Mouse (Mus musculus) liver, embryonic 11.5 days (tissue): ENCODE measurements around the gene Srp72. TPM values are rescaled to one million over a fixed set of nuclear protein-coding genes. Genes with fewer than 3 reads are reported as not detected.

Experiments
- ATAC-seq: fragments of 200-750 bp; cut with Nextera tagmentation; replicated peaks from 2 replicates; pipeline ENCODE4 v1.8.0; 2017; ENCODE audit warnings: moderate number of reproducible peaks, mild to moderate bottlenecking, moderate TSS enrichment, moderate library complexity; ENCODE audit not compliant: low FRiP score
- DNase-seq: peaks from one replicate; pipeline ENCODE4 v3.0.0-alpha.2; 2017; ENCODE audit warnings: low spot score
- H3K27ac ChIP-seq: fragments of 300-500 bp; sonication (generic); 2 replicates; pipeline ENCODE4 v1.5.1; 2014; ENCODE audit warnings: mild to moderate bottlenecking, low read depth, low read length, control low read depth
- H3K27me3 ChIP-seq: fragments of 300-500 bp; sonication (generic); replicated peaks from 2 replicates; pipeline ENCODE4 v1.6.1; 2014; ENCODE audit warnings: low read length, mixed read lengths; ENCODE audit not compliant: control insufficient read depth, insufficient read depth
- H3K36me3 ChIP-seq: fragments of 300-500 bp; sonication (generic); 2 replicates; pipeline ENCODE4 v1.6.1; 2014; ENCODE audit warnings: mild to moderate bottlenecking, low read length, moderate library complexity, mixed read lengths; ENCODE audit not compliant: control insufficient read depth, insufficient read depth
- H3K4me1 ChIP-seq: fragments of 300-500 bp; sonication (generic); replicated peaks from 2 replicates; pipeline ENCODE4 v1.6.1; 2014; ENCODE audit warnings: low read length, mixed read lengths; ENCODE audit not compliant: control insufficient read depth, insufficient read depth
- H3K4me2 ChIP-seq: fragments of 300-500 bp; sonication (generic); 2 replicates; pipeline ENCODE4 v1.6.1; 2014; ENCODE audit warnings: mild to moderate bottlenecking, control low read depth, moderate library complexity
- H3K4me3 ChIP-seq: fragments of 300-500 bp; sonication (generic); 2 replicates; pipeline ENCODE4 v1.5.1; 2014; ENCODE audit warnings: low read depth, low read length, control low read depth
- H3K9ac ChIP-seq: fragments of 300-500 bp; sonication (generic); 2 replicates; pipeline ENCODE4 v1.6.1; 2014; ENCODE audit warnings: low read depth, low read length, control low read depth
- H3K9me3 ChIP-seq: fragments of 300-500 bp; sonication (generic); 2 replicates; pipeline ENCODE4 v1.6.1; 2016; ENCODE audit warnings: low read length, inconsistent platforms, mixed read lengths; ENCODE audit not compliant: control insufficient read depth
- WGBS: fragments of 180-500 bp; shearing (Covaris S2); extraction: QIAGEN DNeasy Blood & Tissue Kit; methylation state at CpG from one replicate; pipeline ENCODE4 v1.1.7; 2014; 5-methylcytosine and 5-hydroxymethylcytosine counted together
- polyA plus RNA-seq: library from polyadenylated mRNA; unstranded; fragments of >200 nt; fragmentation: Nextera tagmentation; extraction: Ambion mirVana; gene quantifications from 2 replicates; pipeline ENCODE4 v1.2.1, GENCODE M21; 2014

The Srp72 gene
- polyA plus RNA-seq, 1 experiment from 2014 or later, result 90.0 TPM

- peaks cover 5% of the 10 kb centered on the region for H3K4me1 ChIP-seq
- DNase-seq (no peak), ATAC-seq (no peak)
- peak overlapping the region; percentile 97 for H3K4me3 ChIP-seq
- H3K9me3 ChIP-seq, result no peaks in the 10 kb centered on the region
- 77% methylated on average over 8 of the region's 8 CpGs for WGBS
- peak overlapping the region; percentile 95 for H3K9ac ChIP-seq
- H3K27ac ChIP-seq, result no peak overlapping the region
- peaks cover 29% of the 10 kb centered on the region for H3K36me3 ChIP-seq
- no peaks in the 10 kb centered on the region for H3K27me3 ChIP-seq
- H3K4me2 ChIP-seq, result peak overlapping the region; percentile 86
Observed at GRCm38 (mm10) chr5:76975736-76976135, 1.3 kb downstream of the Srp72 start.

- Histone ChIP-seq H3K9ac (no peak overlapping the region), H3K36me3 (peaks cover 50% of the 10 kb centered on the region), H3K27ac (no peak overlapping the region), H3K4me2 (no peak overlapping the region), H3K27me3 (no peaks in the 10 kb centered on the region), H3K9me3 (no peaks in the 10 kb centered on the region), H3K4me3 (no peak overlapping the region), H3K4me1 (no peaks in the 10 kb centered on the region)
- ATAC-seq (no peak), DNase-seq (no peak)
- WGBS, result 89% methylated on average over 11 of the region's 11 CpGs
Observed at GRCm38 (mm10) chr5:76984015-76984414, 9.5 kb downstream of the Srp72 start.

GRCm38 (mm10) chr5:76990789-76991188 lies 16.3 kb downstream of the Srp72 start:
- peak; percentile 71 for ATAC-seq
- Histone ChIP-seq H3K27ac (peak overlapping the region; percentile 70), H3K9ac (0 out of 2 replicates have a peak overlapping the region, but pooled peaks have one; percentile 5), H3K9me3 (no peaks in the 10 kb centered on the region), H3K4me1 (peaks cover 5% of the 10 kb centered on the region), H3K36me3 (peaks cover 50% of the 10 kb centered on the region), H3K4me2 (no peak overlapping the region), H3K4me3 (no peak overlapping the region), H3K27me3 (no peaks in the 10 kb centered on the region)
- no peak for DNase-seq
- WGBS, result 68% methylated on average over 3 of the region's 3 CpGs

- H3K36me3 ChIP-seq, result peaks cover 58% of the 10 kb centered on the region
- no peak overlapping the region for H3K4me3 ChIP-seq
- H3K4me2 ChIP-seq, result no peak overlapping the region
- H3K27me3 ChIP-seq, result no peaks in the 10 kb centered on the region
- H3K9ac ChIP-seq, result no peak overlapping the region
- no peaks in the 10 kb centered on the region for H3K9me3 ChIP-seq
- H3K27ac ChIP-seq, result peak overlapping the region; percentile 52
- WGBS, result 76% methylated on average over 5 of the region's 5 CpGs
- H3K4me1 ChIP-seq, result peaks cover 5% of the 10 kb centered on the region
- DNase-seq (peak; percentile 41), ATAC-seq (peak; percentile 94)
Observed at GRCm38 (mm10) chr5:76993174-76993814, 18.8 kb downstream of the Srp72 start.

- Histone ChIP-seq H3K36me3 (peaks cover 42% of the 10 kb centered on the region), H3K27ac (no peak overlapping the region), H3K27me3 (no peaks in the 10 kb centered on the region), H3K4me3 (no peak overlapping the region), H3K9ac (no peak overlapping the region), H3K4me2 (no peak overlapping the region), H3K9me3 (no peaks in the 10 kb centered on the region; the same call in 1 of the 2 replicates), H3K4me1 (no peaks in the 10 kb centered on the region)
- WGBS, result 70% methylated on average over 5 of the region's 5 CpGs
- DNase-seq, result no peak
- ATAC-seq, result no peak
Observed at GRCm38 (mm10) chr5:76998416-76998815, 23.9 kb downstream of the Srp72 start.

- H3K4me3 ChIP-seq, result no peak overlapping the region
- no peaks in the 10 kb centered on the region; the same call in 1 of the 2 replicates for H3K9me3 ChIP-seq
- H3K27ac ChIP-seq, result no peak overlapping the region
- WGBS, result 90% methylated on average over 17 of the region's 17 CpGs
- no peak overlapping the region for H3K4me2 ChIP-seq
- DNase-seq (no peak), ATAC-seq (no peak)
- peaks cover 29% of the 10 kb centered on the region for H3K36me3 ChIP-seq
- no peak overlapping the region for H3K9ac ChIP-seq
- H3K4me1 ChIP-seq, result no peaks in the 10 kb centered on the region
- no peaks in the 10 kb centered on the region for H3K27me3 ChIP-seq
Observed at GRCm38 (mm10) chr5:77001192-77001591, 26.7 kb downstream of the Srp72 start.

- Histone ChIP-seq H3K9ac (no peak within 1 kb of the TSS), H3K4me3 (no peak within 1 kb of the TSS), H3K27ac (no peak within 1 kb of the TSS), H3K27me3 (no peaks in the 10 kb centered on the region), H3K9me3 (no peaks in the 10 kb centered on the region; the same call in 1 of the 2 replicates), H3K4me1 (no peaks in the 10 kb centered on the region), H3K36me3 (peaks cover 11% of the 10 kb centered on the region), H3K4me2 (no peak within 1 kb of the TSS)
- no peak for DNase-seq
- no peak for ATAC-seq
- 92% methylated on average over 6 of the region's 6 CpGs for WGBS
Observed at GRCm38 (mm10) chr5:77004051-77004821, 29.8 kb downstream of the Srp72 start, which contains the start of gene Arl9. TSS of gene Arl9 (plus strand) at chr5:77004055.

GRCm38 (mm10) chr5:77010352-77010751 lies 35.9 kb downstream of the Srp72 start:
- Histone ChIP-seq H3K4me2 (no peak overlapping the region), H3K27ac (0 out of 2 replicates have a peak overlapping the region, but pooled peaks have one; percentile 11), H3K9me3 (no peaks in the 10 kb centered on the region), H3K9ac (no peak overlapping the region), H3K4me3 (no peak overlapping the region), H3K27me3 (no peaks in the 10 kb centered on the region), H3K4me1 (no peaks in the 10 kb centered on the region), H3K36me3 (no peaks in the 10 kb centered on the region)
- ATAC-seq (peak; percentile 60; the same call in 1 of the 2 replicates), DNase-seq (no peak)
- 78% methylated on average over 9 of the region's 9 CpGs for WGBS
